Mouse (Mus musculus) kidney, adult 2 months (tissue): ENCODE data around the gene Itm2b. TPM values are rescaled to one million over a fixed set of nuclear protein-coding genes. Genes with fewer than 3 reads are reported as not detected.
A peak's percentile ranks its signal among the peaks of the same experiment; 100 is the strongest.

Experiments
- DNase-seq: peaks from one replicate; pipeline ENCODE4 v3.0.0; 2021
- H3K27ac ChIP-seq: fragments of 200-500 bp; 2 replicates; pipeline ENCODE4 v1.5.1; 2012; ENCODE audit warnings: low read depth, low read length, control low read depth, inconsistent platforms; ENCODE audit not compliant: insufficient read depth
- H3K27me3 ChIP-seq: fragments of 200-500 bp; replicated peaks from 2 replicates; pipeline ENCODE4 v1.6.1; 2012; ENCODE audit warnings: mild to moderate bottlenecking, moderate library complexity, low read length, inconsistent platforms; ENCODE audit not compliant: control insufficient read depth, insufficient read depth
- H3K36me3 ChIP-seq: fragments of 200-500 bp; 2 replicates; pipeline ENCODE4 v1.6.1; 2012; ENCODE audit warnings: mild to moderate bottlenecking, moderate library complexity, low read length, inconsistent platforms; ENCODE audit not compliant: control insufficient read depth, insufficient read depth
- H3K4me1 ChIP-seq: fragments of 200-500 bp; 2 replicates; pipeline ENCODE4 v1.6.1; 2011; ENCODE audit warnings: low read length; ENCODE audit not compliant: control insufficient read depth, insufficient read depth
- H3K4me3 ChIP-seq: fragments of 200-500 bp; 2 replicates; pipeline ENCODE4 v1.5.1; 2011; ENCODE audit warnings: mild to moderate bottlenecking, low read depth, low read length, control low read depth; ENCODE audit not compliant: insufficient read depth
- CTCF ChIP-seq: fragments of 200-500 bp; conservative IDR thresholded peaks from 2 replicates; pipeline ENCODE4 v1.5.1; 2011; ENCODE audit warnings: low read depth, mild to moderate bottlenecking, control low read depth, low read length, moderate library complexity, mixed read lengths; ENCODE audit not compliant: insufficient read depth, insufficient read length
- POLR2A ChIP-seq: fragments of 200-500 bp; IDR thresholded peaks from one replicate; pipeline ENCODE4 v1.6.1; 2011; ENCODE audit warnings: low read depth, low read length, control low read depth
- WGBS: fragments of 180-500 bp; shearing (Covaris S2); methylation state at CpG from one replicate; pipeline ENCODE4 v1.1.7; 2018; 5-methylcytosine and 5-hydroxymethylcytosine counted together
- polyA plus RNA-seq: library from polyadenylated mRNA; depleted of rRNA; stranded (reverse); fragments of >200 nt; gene quantifications from 2 replicates; pipeline ENCODE4 v1.2.3, GENCODE M21; 2012

The Itm2b gene
- polyA plus RNA-seq, 1 experiment = 2,219 TPM

DNA sequence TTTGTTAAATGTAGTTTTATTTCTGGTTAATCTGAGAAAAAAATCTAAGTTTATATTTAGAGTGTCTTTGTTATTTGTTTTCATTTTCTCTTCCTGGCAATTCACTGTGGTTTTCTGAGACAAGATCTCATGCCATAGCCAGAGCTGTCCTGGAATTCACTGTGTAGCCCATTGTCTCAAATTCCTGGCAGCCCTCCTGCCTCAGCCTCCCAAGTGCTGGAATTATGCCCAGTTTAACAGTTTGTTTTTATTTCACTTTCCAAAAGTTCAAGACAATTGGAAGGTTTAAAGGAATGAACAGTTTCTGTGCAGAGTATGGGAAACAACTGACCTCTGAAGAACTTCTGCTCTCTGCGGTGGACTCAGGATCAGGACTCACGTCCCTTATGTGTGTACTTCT is 55.2 kb downstream of the Itm2b start:
- no peaks in the 10 kb centered on the region for H3K27me3 ChIP-seq
- H3K27ac ChIP-seq = no peak overlapping the region
- no peak for DNase-seq
- H3K4me3 ChIP-seq = no peak overlapping the region
- H3K36me3 ChIP-seq = no peaks in the 10 kb centered on the region
- H3K4me1 ChIP-seq = 0 out of 2 replicates have a peak, but pooled peaks cover 3% of the 10 kb centered on the region
- WGBS = 71% methylated on average over 2 of the region's 2 CpGs
- TF ChIP-seq CTCF = no peak
- TF ChIP-seq POLR2A = no peak

DNA sequence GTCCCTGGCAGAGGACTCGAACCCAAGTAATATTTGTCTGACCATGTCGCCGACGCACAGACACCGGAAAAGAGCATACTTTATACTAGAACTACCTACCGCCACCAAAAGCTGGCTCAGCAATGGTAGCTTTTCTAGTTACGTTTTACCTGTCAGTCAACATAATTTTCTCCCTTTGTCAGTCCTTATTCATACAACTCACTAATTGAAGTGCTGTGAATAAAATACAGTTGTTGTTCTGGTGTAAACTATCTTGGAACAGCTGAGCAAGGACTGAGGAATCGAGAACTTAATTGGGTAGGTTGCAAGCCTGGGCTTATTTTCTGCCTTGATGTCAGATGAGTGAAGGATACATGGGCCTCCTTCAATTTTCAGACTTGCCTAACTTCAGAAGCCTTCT is 58.6 kb downstream of the Itm2b start:
- TF ChIP-seq POLR2A = no peak
- no peak for TF ChIP-seq CTCF
- 6% methylated on average over 8 of the region's 8 CpGs for WGBS
- H3K27me3 ChIP-seq = no peaks in the 10 kb centered on the region

DNA sequence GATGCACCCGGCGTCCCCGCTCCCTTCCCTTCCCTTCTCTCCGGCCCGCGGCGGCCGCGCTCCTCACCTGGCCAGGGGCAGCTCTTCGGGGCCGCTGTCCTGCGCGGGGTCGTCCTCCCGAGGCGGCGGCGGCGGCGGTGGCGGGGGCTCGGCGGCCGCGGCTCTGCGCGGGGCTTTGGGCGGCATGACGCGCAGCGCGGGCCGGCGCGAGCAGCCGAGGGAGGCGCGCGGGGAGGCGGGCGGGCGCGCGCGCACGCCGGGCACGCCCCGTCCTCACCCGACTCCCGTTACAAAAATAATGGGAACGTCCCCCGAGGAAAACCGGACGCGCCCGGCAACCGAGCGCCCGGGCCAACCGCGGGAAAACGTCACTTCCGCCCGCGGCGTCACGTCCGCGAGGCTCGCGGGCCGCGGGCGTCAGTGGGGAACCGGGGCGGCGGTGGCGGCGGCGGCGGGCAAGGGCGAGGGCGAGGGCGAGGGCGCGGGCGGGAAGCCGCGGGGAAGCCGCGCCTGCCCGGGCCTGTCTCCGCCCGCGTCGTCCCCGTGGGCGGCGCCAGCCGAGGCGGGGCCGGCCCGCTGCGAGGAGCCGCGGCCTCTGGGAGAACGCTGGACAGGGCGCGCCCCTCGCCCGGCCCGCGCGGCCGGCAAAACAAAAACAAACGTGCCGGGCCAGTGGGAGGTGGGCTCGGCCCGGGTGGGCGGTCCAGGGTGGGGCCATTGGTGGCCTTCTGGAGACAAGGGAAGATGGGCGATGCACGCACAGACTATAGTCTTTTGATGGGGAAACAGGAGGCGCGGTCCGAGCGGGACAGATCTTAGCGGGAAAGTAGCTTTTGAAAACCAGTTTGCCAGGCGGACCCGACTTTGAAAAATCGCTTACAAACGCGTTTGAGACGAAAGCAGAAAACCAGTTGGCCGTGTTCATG is 59.4 kb downstream of the Itm2b start, which contains the start of gene Rb1:
Gene Rb1 (minus strand): TSS at position 367 of the 926 bp plus-strand sequence.
- 0 out of 2 replicates have a peak, but pooled peaks cover 6% of the 10 kb centered on the region for H3K4me1 ChIP-seq
- H3K27ac ChIP-seq = peak within 1 kb of the TSS; percentile 91
- H3K27me3 ChIP-seq = no peaks in the 10 kb centered on the region
- peak within 1 kb of the TSS; percentile 63 for H3K4me3 ChIP-seq
- no peaks in the 10 kb centered on the region; the same call in 1 of the 2 replicates for H3K36me3 ChIP-seq
- TF ChIP-seq CTCF (no peak), POLR2A (no peak)
- DNase-seq = peak; percentile 90
- 3% methylated on average over 130 of the region's 135 CpGs for WGBS

More for the DNA sequence above, 58.6 kb downstream of the Itm2b start:
- DNase-seq = no peak
- 0 out of 2 replicates have a peak, but pooled peaks cover 6% of the 10 kb centered on the region for H3K4me1 ChIP-seq
- H3K4me3 ChIP-seq = peak overlapping the region; percentile 63
- H3K27ac ChIP-seq = peak overlapping the region; percentile 91
- H3K36me3 ChIP-seq = no peaks in the 10 kb centered on the region

DNA sequence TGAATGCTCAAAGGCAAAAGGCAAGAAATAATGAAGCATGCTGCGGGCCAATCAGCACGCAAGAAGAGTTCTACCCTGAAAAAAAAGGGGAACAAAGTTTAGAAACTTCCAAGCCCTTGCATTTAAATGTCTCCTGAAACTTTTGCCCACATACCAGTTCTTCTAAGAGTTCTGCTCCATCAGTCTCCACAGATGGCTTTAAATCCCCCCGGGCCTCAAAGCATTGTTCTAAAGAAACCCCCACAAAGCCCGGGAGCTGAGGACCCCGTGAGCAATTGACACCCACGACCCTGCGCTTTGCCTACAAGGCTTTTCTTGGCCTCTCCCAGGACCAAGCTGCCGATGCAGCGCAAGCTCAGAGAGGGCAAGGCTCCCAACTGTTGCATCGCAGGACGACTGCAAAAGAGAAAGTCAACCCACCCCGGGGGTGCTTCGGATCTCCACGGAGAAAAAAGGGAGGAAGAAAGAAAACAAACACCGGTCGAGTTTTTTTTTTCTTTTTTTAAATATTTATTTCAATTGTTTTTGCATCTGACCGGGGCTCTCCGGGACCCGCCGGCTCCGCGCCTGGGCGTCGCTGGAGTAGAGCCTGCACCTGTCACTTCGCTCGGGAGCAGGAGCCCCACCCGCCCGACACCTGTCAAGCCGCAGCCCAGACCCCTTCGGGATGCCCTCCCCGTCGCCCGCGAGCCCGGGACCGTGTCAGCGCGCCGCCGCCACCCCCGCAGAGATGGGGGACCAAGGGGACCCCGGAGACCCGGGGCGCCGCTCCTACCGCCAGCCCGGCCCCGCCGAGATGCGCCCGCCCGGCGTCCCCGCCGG is 60.2 kb downstream of the Itm2b start:
- H3K27ac ChIP-seq = peak overlapping the region; percentile 68
- TF ChIP-seq CTCF (no peak), POLR2A (no peak)
- 0 out of 2 replicates have a peak, but pooled peaks cover 6% of the 10 kb centered on the region for H3K4me1 ChIP-seq
- 1% methylated on average over 54 of the region's 55 CpGs for WGBS
- peak; percentile 47 for DNase-seq
- peak overlapping the region; percentile 63 for H3K4me3 ChIP-seq
- no peaks in the 10 kb centered on the region for H3K27me3 ChIP-seq
- no peaks in the 10 kb centered on the region; the same call in 1 of the 2 replicates for H3K36me3 ChIP-seq

DNA sequence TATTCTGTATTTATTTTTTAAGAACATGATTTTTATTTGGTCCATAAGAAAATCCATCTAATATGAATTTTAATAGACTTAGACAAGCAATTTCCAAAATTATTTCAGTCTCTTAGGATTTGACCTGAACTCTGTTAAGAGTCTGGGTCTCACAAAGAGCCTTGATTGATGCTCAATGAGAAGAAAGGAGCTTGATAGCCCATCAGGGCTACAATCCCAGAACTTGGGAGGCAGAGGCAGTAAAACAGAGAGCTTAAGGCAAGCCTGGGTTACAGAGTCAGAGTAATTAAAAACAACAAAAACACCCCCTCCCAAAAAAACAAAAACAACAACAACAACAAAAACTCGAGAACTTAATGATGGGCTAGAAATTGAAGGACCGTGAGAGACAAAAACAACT is 61.1 kb downstream of the Itm2b start:
- DNase-seq = no peak
- no peaks in the 10 kb centered on the region for H3K27me3 ChIP-seq
- WGBS = 65% methylated on average over 2 of the region's 2 CpGs
- TF ChIP-seq CTCF (no peak), POLR2A (no peak)
- no peaks in the 10 kb centered on the region; the same call in 1 of the 2 replicates for H3K36me3 ChIP-seq
- no peak overlapping the region for H3K27ac ChIP-seq
- H3K4me3 ChIP-seq = no peak overlapping the region
- H3K4me1 ChIP-seq = 0 out of 2 replicates have a peak, but pooled peaks cover 6% of the 10 kb centered on the region

DNA sequence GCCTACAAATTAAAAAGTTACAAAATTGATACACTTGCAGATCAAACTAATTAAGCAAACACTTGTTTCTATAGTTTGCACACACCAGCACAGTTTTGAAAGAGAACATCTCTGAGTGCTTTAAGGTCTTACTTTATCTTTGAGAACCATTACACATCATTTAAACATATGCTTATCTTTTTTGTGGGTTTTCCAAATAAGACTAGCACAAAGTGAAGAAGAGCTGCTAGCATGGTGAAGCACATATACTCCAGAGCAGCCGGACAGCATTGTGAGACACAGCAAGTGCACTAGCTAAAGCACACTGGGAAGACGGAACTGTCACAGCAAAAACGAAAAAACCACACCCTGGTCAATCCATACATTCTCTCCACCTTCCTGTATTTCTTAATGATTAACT is 62.9 kb downstream of the Itm2b start:
- Histone ChIP-seq H3K27me3 (no peaks in the 10 kb centered on the region), H3K27ac (no peak overlapping the region), H3K36me3 (no peaks in the 10 kb centered on the region; the same call in 1 of the 2 replicates), H3K4me1 (peaks cover 8% of the 10 kb centered on the region; the same call in 1 of the 2 replicates), H3K4me3 (no peak overlapping the region)
- TF ChIP-seq CTCF (no peak), POLR2A (no peak)
- no peak for DNase-seq
- 83% methylated on average over 3 of the region's 3 CpGs for WGBS
